Mouse (Mus musculus) kidney, postnatal 14 days (tissue): ENCODE measurements around the gene Rnf145.
A peak's percentile ranks its signal among the peaks of the same experiment; 100 is the strongest.

ENCODE experiments used
- DNase-seq: peaks from one replicate; pipeline ENCODE4 v3.0.0; 2022; ENCODE audit warnings: mixed read lengths

The Rnf145 gene

DNA sequence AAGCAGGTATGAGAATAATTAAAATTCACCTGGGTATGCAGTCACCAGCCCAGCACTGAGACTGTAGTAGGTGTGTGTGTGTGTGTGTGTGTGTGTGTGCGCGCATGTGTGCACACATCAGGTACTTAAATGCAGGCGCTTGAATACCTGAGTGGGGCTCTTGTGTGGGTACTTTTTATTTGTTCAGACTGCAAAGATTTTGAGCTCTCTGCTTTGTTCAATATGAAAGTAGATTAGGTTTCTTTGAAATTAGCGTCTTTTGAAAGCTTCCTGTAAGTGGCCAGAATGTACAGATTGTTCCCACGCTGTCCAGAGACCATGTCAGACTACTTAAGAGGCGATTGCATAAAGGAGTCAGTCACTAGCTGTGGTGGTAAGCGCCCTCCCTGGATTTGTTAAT lies 18.6 kb downstream of the Rnf145 start:
- DNase-seq, result no peak

DNA sequence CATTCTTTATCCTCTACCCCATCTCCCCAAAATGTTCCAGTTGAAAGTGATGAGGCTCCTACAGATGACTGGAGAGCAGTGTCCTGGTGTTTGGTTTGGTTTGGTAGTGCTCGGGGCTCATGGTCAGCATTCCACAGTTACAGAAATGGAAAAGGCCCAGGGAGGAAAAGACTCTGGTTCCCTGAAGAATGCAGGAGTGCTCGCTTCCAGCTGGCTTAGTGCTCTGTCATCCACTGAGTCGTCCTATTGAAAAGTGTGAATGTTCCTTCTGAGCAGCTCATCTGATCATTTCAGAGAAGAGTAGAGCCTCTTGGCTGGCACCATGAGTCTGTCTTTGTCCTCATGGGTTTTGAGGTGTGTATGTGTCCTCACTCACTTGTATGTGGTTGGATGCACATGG lies 19.3 kb downstream of the Rnf145 start:
- DNase-seq, result no peak

GRCm38 (mm10) chr11:44538501-44539290 lies 19.9 kb downstream of the Rnf145 start:
- no peak for DNase-seq

DNA sequence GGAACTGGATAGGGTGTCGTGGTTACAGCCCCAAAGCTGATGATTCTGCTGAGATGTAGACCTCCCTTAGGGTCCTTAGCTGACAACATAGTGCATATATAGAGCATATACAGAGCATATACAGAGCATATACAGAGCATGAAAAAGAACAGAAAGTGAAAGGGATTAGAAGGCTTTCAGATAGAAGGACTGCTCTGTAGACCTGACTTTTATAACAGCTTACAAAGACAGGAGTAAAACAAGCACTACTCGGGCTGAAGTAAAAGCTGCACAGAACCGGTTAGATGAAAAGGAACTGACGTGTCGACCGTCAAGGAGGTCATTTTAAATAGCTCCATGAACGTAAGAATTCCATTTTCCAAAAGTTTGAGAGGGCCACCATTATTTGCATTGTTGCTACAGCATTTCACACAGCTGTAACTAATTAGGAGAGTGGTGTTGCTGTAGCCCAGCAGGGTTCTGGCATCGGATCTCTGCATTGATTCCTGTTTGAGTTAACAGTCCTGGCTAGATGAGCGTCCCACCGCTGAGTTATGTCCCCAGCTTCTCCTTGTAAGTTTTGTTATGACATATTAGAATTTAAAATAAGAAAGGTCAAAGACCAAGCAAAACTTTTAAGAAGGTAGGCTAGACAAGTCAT lies 20.6 kb downstream of the Rnf145 start:
- DNase-seq, result no peak

- DNase-seq, result no peak
Measured at GRCm38 (mm10) chr11:44540243-44540642, 21.5 kb downstream of the Rnf145 start.

- no peak for DNase-seq
Measured at GRCm38 (mm10) chr11:44541280-44541679, 22.5 kb downstream of the Rnf145 start.

DNA sequence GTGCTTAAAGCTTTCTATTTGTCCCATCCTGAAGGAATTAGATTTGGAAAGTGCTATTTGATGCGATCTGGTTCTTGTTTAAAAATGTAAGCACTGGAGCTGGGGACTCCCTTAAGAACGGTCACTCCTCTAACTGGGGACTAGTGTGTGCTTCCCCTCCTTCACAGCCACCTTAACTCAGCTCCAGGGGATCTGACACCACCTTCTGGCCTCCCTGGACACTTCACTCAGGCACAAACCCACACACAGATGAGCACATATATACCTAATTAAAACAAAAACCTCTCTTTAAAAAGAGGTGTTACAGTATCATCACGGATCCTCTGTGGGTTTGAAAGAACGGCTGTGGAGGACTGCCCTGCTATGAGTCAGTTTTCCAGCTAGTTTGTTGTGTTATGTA lies 23.0 kb downstream of the Rnf145 start:
- no peak for DNase-seq

- DNase-seq, result no peak
Measured at GRCm38 (mm10) chr11:44543593-44543992, 24.8 kb downstream of the Rnf145 start.

DNA sequence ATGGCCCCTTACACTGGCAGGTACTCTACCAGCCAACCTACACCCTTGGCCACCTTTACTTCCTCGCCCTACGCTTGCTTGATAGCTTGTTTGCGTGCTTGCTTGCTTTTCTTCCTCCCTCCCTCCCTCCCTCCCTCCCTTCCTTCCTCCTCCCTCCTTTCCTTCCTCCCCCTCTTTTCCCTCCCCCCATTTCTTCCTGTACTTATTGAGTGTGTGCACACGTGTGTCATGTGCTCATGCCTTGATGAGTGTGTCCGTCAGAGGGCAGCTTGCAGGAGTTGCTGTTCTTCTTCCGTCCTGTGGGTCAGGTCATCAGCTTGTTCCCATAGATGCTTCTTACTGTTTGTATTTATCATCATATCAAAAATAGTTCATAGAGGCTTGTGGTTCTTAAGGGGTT lies 25.2 kb downstream of the Rnf145 start:
- DNase-seq, result no peak

DNA sequence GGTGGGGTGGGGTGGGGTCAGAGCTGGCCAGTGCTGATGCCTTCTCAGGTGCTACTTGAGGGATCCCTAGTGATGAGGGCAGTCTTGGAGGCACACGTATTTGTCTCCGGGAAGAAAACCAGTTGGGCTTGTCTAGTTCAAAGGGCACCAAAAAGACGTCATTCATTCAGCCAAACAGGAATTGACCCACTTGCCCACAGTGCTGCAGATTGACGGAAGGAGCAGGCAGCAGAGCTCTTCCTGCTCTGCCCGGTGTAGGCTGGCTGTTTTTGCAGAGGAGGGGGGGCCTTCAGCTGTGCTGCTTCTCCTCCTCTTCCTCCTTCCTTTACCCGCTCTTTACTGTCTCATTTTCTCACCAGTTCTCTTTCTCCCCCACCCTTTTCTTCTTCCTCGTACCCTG lies 26.4 kb downstream of the Rnf145 start:
- DNase-seq, result peak; percentile 27

- DNase-seq, result no peak
Measured at GRCm38 (mm10) chr11:44546250-44546649, 27.5 kb downstream of the Rnf145 start.

GRCm38 (mm10) chr11:44547651-44548196 lies 29.0 kb downstream of the Rnf145 start:
- no peak for DNase-seq

DNA sequence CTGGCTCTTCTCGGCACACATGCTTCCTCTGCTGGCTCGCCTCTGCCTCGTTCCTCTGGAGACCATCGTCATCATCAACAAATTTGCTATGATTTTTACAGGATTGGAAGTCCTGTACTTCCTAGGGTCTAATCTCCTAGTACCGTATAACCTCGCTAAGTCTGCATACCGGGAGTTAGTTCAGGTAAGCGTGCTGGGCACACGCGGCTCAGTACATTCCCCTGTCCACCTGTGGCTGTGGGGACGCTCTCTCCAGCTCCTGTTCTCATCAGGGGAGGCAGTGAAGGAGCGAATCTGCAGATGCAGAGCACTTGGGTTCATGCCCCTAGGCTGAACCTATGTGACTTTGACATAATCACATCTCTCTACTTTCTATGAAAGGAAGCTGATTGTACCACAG lies 30.1 kb downstream of the Rnf145 start:
- no peak for DNase-seq

DNA sequence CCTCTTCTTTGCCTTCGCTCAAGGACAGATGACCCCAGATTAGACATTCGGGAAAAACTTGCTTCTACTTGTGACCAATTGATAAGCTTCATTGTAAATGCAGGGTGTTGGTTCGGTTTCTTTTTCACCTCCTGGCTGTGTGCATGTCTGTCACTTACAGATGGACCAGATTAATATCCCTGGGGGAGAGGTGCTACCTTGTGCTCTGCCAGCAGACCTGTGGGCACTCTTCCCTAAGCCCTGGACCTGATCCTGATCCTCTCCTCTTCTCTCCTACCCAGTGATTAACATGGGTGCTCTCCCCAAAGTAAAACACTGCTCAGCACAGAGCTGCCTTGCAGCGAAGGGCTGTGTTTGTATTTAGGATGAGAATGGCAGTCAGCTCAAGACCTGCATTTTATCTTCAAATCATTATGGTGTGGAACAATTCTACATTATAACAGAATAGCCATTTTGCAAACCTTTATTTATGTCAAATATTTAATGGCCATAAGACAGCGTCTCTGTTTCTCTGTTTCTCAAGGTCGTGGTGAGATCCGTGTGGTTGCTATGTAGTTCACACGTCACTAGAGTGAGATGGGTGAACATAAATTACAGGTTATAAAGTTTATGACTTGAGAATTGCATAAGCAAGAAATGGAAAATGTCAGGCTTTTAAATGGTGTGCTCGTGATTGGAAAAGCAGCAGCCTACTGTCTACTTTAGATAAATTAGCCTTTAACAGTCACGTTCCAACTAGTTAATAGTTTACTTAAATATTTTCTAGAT lies 30.9 kb downstream of the Rnf145 start:
- no peak for DNase-seq

DNA sequence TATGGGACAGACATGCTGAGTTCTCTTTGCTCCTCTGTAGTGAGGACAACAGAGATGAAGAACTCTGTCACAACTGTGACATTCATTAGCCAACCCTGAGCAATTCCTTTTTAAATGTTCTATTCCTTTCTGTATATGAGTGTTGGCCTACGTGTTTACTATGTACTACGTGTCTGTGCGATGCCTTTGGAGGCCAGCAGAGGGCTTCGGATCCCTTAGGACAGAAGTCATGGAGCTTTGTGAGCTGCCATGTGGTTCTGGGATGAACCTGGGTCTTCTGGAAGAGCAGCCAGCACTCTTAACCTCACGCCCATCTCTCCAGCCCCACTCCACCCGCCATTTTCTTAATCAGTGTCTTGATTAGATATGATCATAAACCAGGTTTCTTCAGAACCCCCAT lies 32.2 kb downstream of the Rnf145 start:
- no peak for DNase-seq

DNA sequence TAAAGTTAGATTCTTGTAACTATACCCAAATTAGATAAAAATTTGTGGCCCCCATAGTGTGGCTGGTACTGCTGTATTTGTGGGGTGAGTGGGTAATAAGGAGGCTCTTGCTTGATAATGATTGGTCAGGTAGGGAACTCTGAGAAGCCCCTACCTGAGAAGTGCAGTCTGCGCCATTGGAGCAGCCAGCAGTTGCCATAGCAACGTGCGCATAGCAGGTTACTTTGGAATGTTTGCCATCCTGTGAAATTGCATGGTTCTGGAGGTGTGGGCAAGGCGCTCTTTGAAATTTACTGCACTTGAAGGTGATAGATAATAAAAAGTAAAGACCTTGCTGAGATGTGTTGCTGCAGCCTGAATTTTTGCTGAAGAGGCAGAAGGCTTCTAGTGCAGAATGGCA lies 35.6 kb downstream of the Rnf145 start:
- DNase-seq, result no peak

- no peak for DNase-seq
Measured at GRCm38 (mm10) chr11:44558521-44558920, 39.8 kb downstream of the Rnf145 start.

GRCm38 (mm10) chr11:44559466-44559865 lies 40.7 kb downstream of the Rnf145 start:
- no peak for DNase-seq

DNA sequence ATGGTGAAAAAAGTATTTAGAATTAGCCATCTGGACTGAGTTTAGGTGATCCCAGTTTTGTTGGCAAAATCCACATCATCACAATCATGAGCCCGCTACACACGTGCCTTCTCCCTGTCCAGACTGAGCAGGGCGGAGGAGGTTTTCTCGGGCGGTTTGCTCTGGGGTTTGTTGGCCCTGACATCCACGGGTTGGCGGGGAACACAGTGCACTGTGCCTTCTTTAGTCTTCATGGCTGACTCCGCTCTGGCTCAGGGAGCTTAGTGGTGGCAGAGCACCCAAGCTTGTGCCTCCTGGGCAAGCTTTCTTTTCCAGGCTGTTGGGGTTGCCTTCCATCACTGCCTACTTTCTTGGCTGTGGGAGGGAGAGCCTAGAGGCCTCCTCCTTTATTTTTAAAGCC lies 41.6 kb downstream of the Rnf145 start:
- DNase-seq, result no peak

DNA sequence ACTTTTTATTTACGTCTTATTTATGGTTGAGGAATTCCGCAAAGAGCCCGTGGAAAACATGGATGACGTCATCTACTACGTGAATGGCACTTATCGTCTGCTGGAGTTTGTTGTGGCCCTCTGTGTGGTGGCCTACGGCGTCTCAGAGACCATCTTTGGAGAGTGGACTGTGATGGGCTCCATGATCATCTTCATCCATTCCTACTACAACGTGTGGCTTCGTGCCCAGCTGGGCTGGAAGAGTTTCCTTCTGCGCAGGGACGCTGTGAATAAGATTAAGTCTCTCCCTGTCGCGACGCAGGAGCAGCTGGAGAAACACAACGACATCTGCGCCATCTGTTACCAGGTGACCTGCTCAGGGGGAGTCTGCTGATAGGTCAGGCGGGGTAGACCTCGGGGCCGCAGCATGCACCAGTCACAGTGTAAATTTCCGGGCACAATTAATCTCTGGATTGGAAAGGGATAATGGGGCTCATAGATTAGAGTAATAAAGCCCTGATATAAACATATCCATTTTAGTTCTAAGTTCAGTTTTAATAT lies 42.8 kb downstream of the Rnf145 start:
- no peak for DNase-seq

- DNase-seq, result no peak
Measured at GRCm38 (mm10) chr11:44562389-44563135, 43.8 kb downstream of the Rnf145 start.

GRCm38 (mm10) chr11:44564245-44564864 lies 45.6 kb downstream of the Rnf145 start:
- no peak for DNase-seq
